Mouse (Mus musculus) G1E (cell line): Measurements from ENCODE around the gene Fhad1.

Experiments
- CTCF ChIP-seq: IDR thresholded peaks from 2 replicates; pipeline ENCODE4 v1.5.1; 2012; ENCODE audit warnings: low read depth, low read length, inconsistent platforms, mixed read lengths
- GATA1 ChIP-seq: IDR thresholded peaks from 2 replicates; pipeline ENCODE4 v1.6.1; 2012; ENCODE audit warnings: borderline replicate concordance, low read length, inconsistent platforms, mixed read lengths
- GATA2 ChIP-seq: IDR thresholded peaks from 2 replicates; pipeline ENCODE4 v1.6.1; 2012; ENCODE audit warnings: low read depth, low read length, inconsistent platforms, borderline replicate concordance
- POLR2AphosphoS5 ChIP-seq: IDR thresholded peaks from 2 replicates; pipeline ENCODE4 v1.6.1; 2012; ENCODE audit warnings: low read depth, low read length, inconsistent platforms; ENCODE audit not compliant: insufficient replicate concordance
- TAL1 ChIP-seq: conservative IDR thresholded peaks from 2 replicates; pipeline ENCODE4 v1.6.1; 2012; ENCODE audit warnings: low read depth, low read length, inconsistent platforms, mixed read lengths

DNA sequence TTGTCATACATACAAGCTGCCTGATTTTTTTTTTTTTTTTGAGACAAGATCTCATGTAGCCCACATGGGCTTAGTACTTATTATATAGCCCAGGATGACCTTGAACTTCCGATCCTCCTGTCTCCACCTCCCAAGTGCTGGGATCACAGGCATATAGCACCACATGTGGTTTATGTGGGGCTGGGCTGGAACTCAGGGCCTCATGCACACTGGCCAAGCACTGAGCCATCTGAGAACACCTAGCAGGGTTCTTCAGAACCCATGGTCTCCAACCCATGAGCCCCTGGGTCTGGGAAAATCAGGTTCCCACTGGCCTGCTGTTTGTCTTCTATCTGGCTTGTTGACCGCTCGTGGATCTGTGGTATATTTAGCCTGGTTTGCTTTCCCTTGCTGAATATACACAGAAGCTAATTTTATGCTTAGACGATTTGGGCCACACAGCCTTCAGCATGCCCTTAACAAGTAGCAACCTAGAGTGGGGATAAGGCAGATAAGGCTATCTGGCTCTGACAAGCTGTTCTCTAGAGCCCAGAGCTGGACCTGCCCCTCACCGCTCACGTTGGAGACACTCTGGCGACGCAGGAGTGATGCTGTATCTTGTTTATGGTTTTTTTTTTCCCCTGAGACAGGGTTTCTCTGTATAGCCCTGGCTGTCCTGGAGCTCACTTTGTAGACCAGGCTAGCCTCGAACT is 24.9 kb upstream of the Fhad1 start:
- TF ChIP-seq CTCF = no peak
- TF ChIP-seq GATA2 = no peak
- no peak for TF ChIP-seq TAL1
- no peak for TF ChIP-seq GATA1
- no peak for TF ChIP-seq POLR2AphosphoS5
